Mouse (Mus musculus): ENCODE data around the gene Ngf.

DNA sequence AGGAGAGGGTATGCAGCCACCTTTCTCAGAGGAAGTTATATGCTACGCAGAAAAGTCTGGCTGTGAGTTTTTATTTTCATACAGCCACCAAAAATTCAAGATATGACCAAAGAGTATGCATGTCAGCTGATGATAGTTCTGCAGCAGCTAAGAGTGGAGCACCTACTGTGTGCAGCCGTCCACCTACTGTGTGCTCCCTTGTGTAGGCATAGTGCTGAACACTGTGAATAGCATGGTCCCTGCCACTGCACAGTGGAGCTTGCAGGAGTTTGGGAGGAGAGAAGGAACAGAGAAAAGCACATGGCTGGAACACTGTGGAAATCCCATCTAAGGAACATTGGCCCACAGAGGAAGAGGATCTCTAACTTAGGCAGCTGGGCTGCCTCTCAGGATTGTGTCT is 6.4 kb upstream of the Ngf start:
- TF ChIP-seq CTCF (IDR thresholded peaks at IDR 0.05; ENCODE audit: low read depth) (no peak), EP300 (optimal IDR thresholded peaks at IDR 0.05) (no peak)
